Mouse (Mus musculus): ENCODE results near the gene Gstt2.

- TF ChIP-seq CTCF (IDR thresholded peaks at IDR 0.05; ENCODE audit: extremely low read depth, insufficient read depth, insufficient read length, insufficient replicate concordance) (no peak), POLR2A (IDR thresholded peaks at IDR 0.05; ENCODE audit: low read depth, low read length) (no peak)
These were observed 7.0 kb downstream of the Gstt2 start for GRCm38 (mm10) chr10:75830275-75830670.
